Mouse (Mus musculus): ENCODE measurements around the gene Polg2. TPM values are rescaled to one million over a fixed set of nuclear protein-coding genes. Genes with fewer than 3 reads are reported as not detected.
"Not testable (repeated sequence)": the region's sequence is repeated elsewhere in the genome, so short reads cannot be mapped to it uniquely, and the experiment has no call there.

Polg2 gene
- total RNA-seq, 4 experiments from 2014 or later, result 2.3 to 3.5 (median 3.0) TPM

DNA sequence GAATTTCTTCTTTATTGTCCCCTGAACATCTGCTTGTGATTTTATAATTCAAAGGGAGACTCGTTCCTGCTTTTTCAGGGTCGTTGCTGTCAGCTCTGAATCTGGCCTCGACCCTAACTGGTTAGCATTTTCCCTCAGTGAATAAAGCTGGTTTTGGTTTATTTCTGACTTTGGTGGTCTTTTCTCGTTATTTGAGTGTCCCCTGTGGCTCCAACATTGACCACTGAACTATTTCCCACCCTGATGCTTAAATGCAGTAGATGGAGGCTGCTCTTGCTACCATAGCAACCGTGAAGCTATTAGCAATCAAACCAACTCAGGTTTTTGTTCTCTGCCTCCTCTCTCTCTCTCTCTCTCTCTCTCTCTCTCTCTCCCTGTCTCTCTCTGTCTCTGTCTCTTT, 51.4 kb downstream of the Polg2 start:
- no peak for DNase-seq (ENCODE audit: low spot score in 2 of 2)

DNA sequence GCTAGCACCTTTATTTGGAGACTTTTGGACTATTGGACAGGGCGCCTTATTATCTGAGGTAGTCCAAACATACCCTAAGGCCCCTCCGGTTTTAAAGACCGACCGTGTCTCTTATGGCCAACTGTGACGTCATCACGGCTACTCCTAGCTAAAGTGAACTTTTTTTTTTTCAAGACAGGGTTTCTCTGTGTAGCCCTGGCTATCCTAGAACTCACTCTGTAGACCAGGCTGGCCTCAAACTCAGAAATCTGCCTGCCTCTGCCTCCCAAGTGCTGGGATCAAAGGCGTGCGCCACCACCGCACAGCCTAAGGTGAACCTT, 54.5 kb downstream of the Polg2 start:
- DNase-seq (ENCODE audit: low spot score in 2 of 2), result not testable (repeated sequence)

DNA sequence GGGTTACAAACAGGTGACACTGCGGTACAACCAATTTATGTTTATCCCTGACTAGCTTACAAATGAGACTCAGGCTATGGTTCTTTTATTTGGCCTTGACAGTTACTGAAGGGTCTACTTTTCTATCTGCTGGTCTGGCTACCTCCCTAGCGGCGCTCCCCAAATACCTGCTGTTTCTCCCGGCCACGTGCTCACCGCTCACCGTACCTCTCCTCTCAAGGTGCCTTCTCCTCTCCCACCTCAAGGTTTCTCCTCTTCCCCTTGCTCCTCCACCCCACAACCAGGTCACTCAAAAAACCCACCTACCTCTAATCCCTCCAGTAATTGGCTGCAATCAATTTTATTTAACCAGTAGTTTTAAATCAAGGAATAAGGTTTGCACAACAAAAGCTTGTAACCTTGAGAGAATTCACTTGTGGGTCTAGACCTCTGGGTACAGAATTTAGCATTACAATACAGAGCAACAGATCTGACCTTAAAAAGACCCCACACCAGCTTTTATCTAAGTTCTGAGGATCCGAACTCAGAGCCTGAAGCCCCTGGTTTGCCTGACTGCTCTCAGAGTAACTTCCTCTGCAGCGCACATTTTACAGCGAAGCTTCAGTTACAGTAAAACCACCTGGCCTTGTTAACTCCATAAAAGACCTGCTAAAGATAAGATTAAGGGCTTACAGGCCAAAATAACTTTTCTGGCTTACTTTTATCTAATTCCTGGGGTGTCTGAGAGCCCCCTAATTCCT, 55.0 kb downstream of the Polg2 start:
- no peak for DNase-seq (ENCODE audit: low spot score in 2 of 2)

DNA sequence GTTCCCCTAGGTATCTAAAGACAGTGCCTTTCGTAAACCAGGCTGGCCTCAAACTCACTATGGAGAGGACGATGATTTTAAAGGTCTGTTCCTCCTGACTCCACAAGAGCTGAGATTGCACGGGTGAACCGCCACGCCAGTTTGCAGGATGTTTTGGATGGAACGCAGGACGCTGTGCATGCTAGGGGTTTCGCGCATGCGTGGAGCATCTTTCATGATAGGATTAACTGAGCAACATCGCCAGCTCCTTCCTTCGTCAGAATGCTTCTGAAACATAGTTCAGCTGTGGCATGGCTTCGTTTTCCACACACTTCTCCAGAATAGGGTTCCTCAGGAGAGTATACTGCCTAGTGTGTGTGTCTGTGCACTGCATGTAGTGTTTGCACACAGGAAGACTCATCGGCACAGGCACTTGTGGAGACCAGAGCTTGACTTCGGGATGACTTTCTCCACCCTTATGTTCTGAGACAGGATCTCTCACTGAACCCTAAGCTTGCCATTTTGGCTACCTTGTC, 55.7 kb downstream of the Polg2 start:
- DNase-seq (ENCODE audit: low spot score in 2 of 2), result no peak

DNA sequence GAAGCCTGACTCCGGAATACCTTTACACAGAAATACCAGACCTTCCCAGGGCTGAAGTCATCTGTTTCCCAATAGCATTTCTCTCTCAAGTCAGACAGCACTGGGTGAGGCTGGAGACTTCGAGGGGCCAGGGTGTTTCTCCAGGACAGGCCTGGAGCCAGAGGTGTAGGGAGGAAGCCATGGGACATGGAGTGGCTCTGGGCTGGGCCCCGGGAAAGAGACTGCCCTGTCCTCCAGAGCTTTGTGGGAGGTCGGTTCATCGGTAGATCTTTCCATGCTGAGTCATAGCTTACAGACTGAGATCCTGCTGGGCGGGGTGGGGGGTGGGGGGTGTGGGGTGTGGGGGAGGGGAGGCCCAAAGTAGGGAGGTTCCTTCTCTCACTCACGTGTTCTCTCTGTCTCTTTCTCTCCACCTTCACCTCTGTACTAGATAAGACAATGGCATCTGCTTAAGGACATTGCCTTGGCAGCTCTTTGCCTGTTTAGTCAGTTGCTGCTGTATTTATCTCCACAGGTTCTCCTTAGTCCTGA, 56.4 kb downstream of the Polg2 start:
- DNase-seq (ENCODE audit: low spot score in 2 of 2), result peak in 1 of 2 experiments; percentile 22

DNA sequence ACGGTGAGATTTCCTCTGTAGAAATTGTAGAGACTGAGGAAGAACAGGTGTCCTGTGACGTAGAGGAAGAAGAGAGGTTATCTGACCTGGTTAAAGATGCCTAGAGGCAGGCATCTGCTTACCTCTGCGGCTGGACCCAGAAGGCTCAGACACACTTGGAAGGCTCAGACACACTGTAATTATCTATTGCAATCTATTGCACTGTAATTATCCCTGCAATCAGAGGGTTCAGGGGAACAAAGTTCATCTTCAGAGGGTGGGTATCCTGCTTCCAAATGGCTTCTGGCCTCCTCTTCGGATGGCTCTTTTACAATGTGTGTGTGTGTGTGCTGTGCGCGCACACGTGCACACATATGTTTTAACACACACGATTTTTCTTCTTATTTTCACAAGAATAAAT, 59.0 kb downstream of the Polg2 start:
- DNase-seq (ENCODE audit: low spot score in 2 of 2), result no peak

Small RNA genes within 50 kb of the gene (microRNA-seq; reads per million reads assigned to microRNA genes)
- gene Gm25994, result not detected
- 13.3 reads per million, percentile 10 among the genes with 10 or more reads in this experiment for gene Mir3064

Other genes starting within 250 kb of the Polg2 start
- gene Tex2, start 166.1 kb downstream of the Polg2 start, total RNA-seq (2022), result 10 to 100 TPM; 62.9 to 78.3 (median 68.0) TPM
- 10 to 100 TPM; 25.4 to 30.9 (median 26.7) TPM for gene Pecam1, start 28.9 kb downstream of the Polg2 start, total RNA-seq (2022)
- under 1 TPM in 1 of 4 experiments, not detected in 3; 0.40 TPM for gene Milr1, start 28.3 kb downstream of the Polg2 start, total RNA-seq (2022)
- gene Ddx5, start 9.6 kb upstream of the Polg2 start, total RNA-seq (2022), result 100 to 1,000 TPM; 190 to 257 (median 232) TPM
- gene Cep95, start 9.7 kb upstream of the Polg2 start, total RNA-seq (2022), result 1 to 10 TPM; 2.5 to 5.0 (median 3.4) TPM
- gene Smurf2, start 141.2 kb upstream of the Polg2 start, total RNA-seq (2022), result 10 to 100 TPM; 25.3 to 32.9 (median 28.0) TPM
- gene Kpna2, start 220.0 kb upstream of the Polg2 start, total RNA-seq (2022), result 10 to 100 TPM in 3 of 4 experiments, 1 to 10 TPM in 1; 8.2 to 15.4 (median 13.4) TPM
- 1 to 10 TPM; 1.6 to 2.4 (median 1.9) TPM for gene 1810010H24Rik, start 246.1 kb upstream of the Polg2 start, total RNA-seq (2022)

Data from gastrocnemius, adult 8-10 months (tissue).